Mouse (Mus musculus) layer of hippocampus, adult 11-12 months (tissue): ENCODE results near the gene Hspb2.
A peak's percentile ranks its signal among the peaks of the same experiment; 100 is the strongest.

Source experiments
- DNase-seq: peaks from one replicate; pipeline ENCODE4 v3.0.0; 2022; ENCODE audit warnings: low spot score

Gene Hspb2

GRCm38 (mm10) chr9:50750706-50751105 is 1.4 kb downstream of the Hspb2 start:
- no peak for DNase-seq

GRCm38 (mm10) chr9:50746214-50746677 is 5.9 kb downstream of the Hspb2 start, which contains the start of gene 2310030G06Rik:
TSS of gene 2310030G06Rik (minus strand) at chr9:50746536.
- no peak for DNase-seq

GRCm38 (mm10) chr9:50745806-50746205 is 6.3 kb downstream of the Hspb2 start:
- DNase-seq: no peak

GRCm38 (mm10) chr9:50742744-50743143 is 9.4 kb downstream of the Hspb2 start:
- DNase-seq: no peak

- DNase-seq: no peak
Observed at GRCm38 (mm10) chr9:50742261-50742660, 9.9 kb downstream of the Hspb2 start.

- no peak for DNase-seq
Observed at GRCm38 (mm10) chr9:50740867-50741784, 11.0 kb downstream of the Hspb2 start.

GRCm38 (mm10) chr9:50738914-50739870 is 13.0 kb downstream of the Hspb2 start, which contains the start of gene Dixdc1:
TSS of gene Dixdc1 (minus strand) at chr9:50739517.
- DNase-seq: peak; percentile 95

- peak; percentile 78 for DNase-seq
Observed at GRCm38 (mm10) chr9:50734989-50735388, 17.2 kb downstream of the Hspb2 start.

- no peak for DNase-seq
Observed at GRCm38 (mm10) chr9:50732560-50732959, 19.6 kb downstream of the Hspb2 start.

GRCm38 (mm10) chr9:50729600-50729999 is 22.6 kb downstream of the Hspb2 start:
- DNase-seq: no peak

GRCm38 (mm10) chr9:50727925-50728651 is 24.1 kb downstream of the Hspb2 start:
- peak; percentile 88 for DNase-seq

- peak; percentile 34 for DNase-seq
Observed at GRCm38 (mm10) chr9:50727171-50727924, 24.8 kb downstream of the Hspb2 start.

GRCm38 (mm10) chr9:50725921-50726590 is 26.1 kb downstream of the Hspb2 start:
- no peak for DNase-seq

- DNase-seq: no peak
Observed at GRCm38 (mm10) chr9:50724661-50725330, 27.4 kb downstream of the Hspb2 start.

- no peak for DNase-seq
Observed at GRCm38 (mm10) chr9:50724147-50724546, 28.0 kb downstream of the Hspb2 start.

- DNase-seq: peak; percentile 78
Observed at GRCm38 (mm10) chr9:50723406-50723805, 28.7 kb downstream of the Hspb2 start.

GRCm38 (mm10) chr9:50722451-50722911 is 29.7 kb downstream of the Hspb2 start:
- DNase-seq: no peak

GRCm38 (mm10) chr9:50721061-50721460 is 31.1 kb downstream of the Hspb2 start:
- DNase-seq: no peak

GRCm38 (mm10) chr9:50718878-50719277 is 33.3 kb downstream of the Hspb2 start:
- no peak for DNase-seq

GRCm38 (mm10) chr9:50714188-50714587 is 38.0 kb downstream of the Hspb2 start:
- no peak for DNase-seq
